Mouse (Mus musculus) neural tube, embryonic 15.5 days (tissue): ENCODE measurements around the gene Focad. TPM values are rescaled to one million over a fixed set of nuclear protein-coding genes. Genes with fewer than 3 reads are reported as not detected.

Experiments used
- ATAC-seq: fragments of 200-750 bp; cut with Nextera tagmentation; 2 replicates; pipeline ENCODE4 v1.8.0; 2017; ENCODE audit warnings: mild to moderate bottlenecking, moderate TSS enrichment, moderate library complexity; ENCODE audit not compliant: low FRiP score
- H3K27ac ChIP-seq: fragments of 300-500 bp; sonication (generic); replicated peaks from 2 replicates; pipeline ENCODE4 v1.5.1; 2015; ENCODE audit warnings: mild to moderate bottlenecking, inconsistent platforms
- H3K27me3 ChIP-seq: fragments of 300-500 bp; sonication (generic); replicated peaks from 2 replicates; pipeline ENCODE4 v1.6.1; 2015; ENCODE audit warnings: inconsistent platforms
- H3K36me3 ChIP-seq: fragments of 300-500 bp; sonication (generic); 2 replicates; pipeline ENCODE4 v1.6.1; 2015; ENCODE audit warnings: inconsistent platforms
- H3K4me1 ChIP-seq: fragments of 300-500 bp; sonication (generic); 2 replicates; pipeline ENCODE4 v1.6.1; 2015; ENCODE audit warnings: inconsistent platforms
- H3K4me2 ChIP-seq: fragments of 300-500 bp; sonication (generic); 2 replicates; pipeline ENCODE4 v1.6.1; 2015; ENCODE audit warnings: inconsistent platforms, mild to moderate bottlenecking, moderate library complexity
- H3K4me3 ChIP-seq: fragments of 300-500 bp; sonication (generic); replicated peaks from 2 replicates; pipeline ENCODE4 v1.5.1; 2015; ENCODE audit warnings: mild to moderate bottlenecking, inconsistent platforms
- H3K9ac ChIP-seq: fragments of 300-500 bp; sonication (generic); replicated peaks from 2 replicates; pipeline ENCODE4 v1.6.1; 2015; ENCODE audit warnings: mild to moderate bottlenecking, inconsistent platforms
- H3K9me3 ChIP-seq: fragments of 300-500 bp; sonication (generic); replicated peaks from 2 replicates; pipeline ENCODE4 v1.6.1; 2016; ENCODE audit warnings: inconsistent platforms
- WGBS: fragments of 180-500 bp; shearing (Covaris S2); methylation state at CpG from one replicate; pipeline ENCODE4 v1.1.7; 2015; ENCODE audit warnings: mixed read lengths; 5-methylcytosine and 5-hydroxymethylcytosine counted together
- polyA plus RNA-seq: library from polyadenylated mRNA; unstranded; fragments of >200 nt; fragmentation: Nextera tagmentation; extraction: Ambion mirVana; gene quantifications from 2 replicates; pipeline ENCODE4 v1.2.1, GENCODE M21; 2015

Gene Focad
- polyA plus RNA-seq, 1 experiment from 2014 or later = 12.2 TPM

GRCm38 (mm10) chr4:88218797-88219196 is 124.4 kb downstream of the Focad start:
- H3K4me2 ChIP-seq = no peak overlapping the region
- WGBS = 86% methylated on average over 2 of the region's 2 CpGs
- no peaks in the 10 kb centered on the region for H3K27me3 ChIP-seq
- H3K4me1 ChIP-seq = no peaks in the 10 kb centered on the region
- no peak overlapping the region for H3K9ac ChIP-seq
- no peak overlapping the region for H3K27ac ChIP-seq
- no peaks in the 10 kb centered on the region for H3K36me3 ChIP-seq
- no peak overlapping the region for H3K4me3 ChIP-seq
- ATAC-seq = no peak
- H3K9me3 ChIP-seq = no peaks in the 10 kb centered on the region

GRCm38 (mm10) chr4:88231375-88231774 is 136.9 kb downstream of the Focad start:
- 92% methylated on average over 3 of the region's 3 CpGs for WGBS
- ATAC-seq = no peak
- Histone ChIP-seq H3K4me1 (no peaks in the 10 kb centered on the region), H3K36me3 (no peaks in the 10 kb centered on the region), H3K27ac (no peak overlapping the region), H3K9ac (no peak overlapping the region), H3K9me3 (no peaks in the 10 kb centered on the region), H3K4me2 (no peak overlapping the region), H3K27me3 (no peaks in the 10 kb centered on the region), H3K4me3 (no peak overlapping the region)

GRCm38 (mm10) chr4:88235941-88236340 is 141.5 kb downstream of the Focad start:
- no peak overlapping the region for H3K9ac ChIP-seq
- ATAC-seq = no peak
- no peak overlapping the region for H3K4me2 ChIP-seq
- no peaks in the 10 kb centered on the region for H3K9me3 ChIP-seq
- WGBS = 65% methylated on average over 6 of the region's 6 CpGs
- no peak overlapping the region for H3K27ac ChIP-seq
- H3K4me1 ChIP-seq = peaks cover 11% of the 10 kb centered on the region
- H3K36me3 ChIP-seq = no peaks in the 10 kb centered on the region
- no peaks in the 10 kb centered on the region for H3K27me3 ChIP-seq
- no peak overlapping the region for H3K4me3 ChIP-seq

GRCm38 (mm10) chr4:88236926-88237756 is 142.7 kb downstream of the Focad start:
- no peaks in the 10 kb centered on the region for H3K36me3 ChIP-seq
- no peak overlapping the region for H3K9ac ChIP-seq
- H3K9me3 ChIP-seq = no peaks in the 10 kb centered on the region
- no peaks in the 10 kb centered on the region for H3K27me3 ChIP-seq
- H3K4me3 ChIP-seq = no peak overlapping the region
- peaks cover 11% of the 10 kb centered on the region for H3K4me1 ChIP-seq
- no peak overlapping the region for H3K27ac ChIP-seq
- no peak overlapping the region for H3K4me2 ChIP-seq
- WGBS = 28% methylated on average over 12 of the region's 12 CpGs
- no peak for ATAC-seq

GRCm38 (mm10) chr4:88238351-88238750 is 143.9 kb downstream of the Focad start:
- no peak overlapping the region; the same call in 1 of the 2 replicates for H3K4me2 ChIP-seq
- no peak overlapping the region for H3K27ac ChIP-seq
- H3K9me3 ChIP-seq = no peaks in the 10 kb centered on the region
- H3K27me3 ChIP-seq = no peaks in the 10 kb centered on the region
- H3K4me3 ChIP-seq = no peak overlapping the region
- ATAC-seq = no peak
- WGBS = 14% methylated on average over 7 of the region's 7 CpGs
- no peak overlapping the region for H3K9ac ChIP-seq
- no peaks in the 10 kb centered on the region for H3K36me3 ChIP-seq
- peaks cover 11% of the 10 kb centered on the region for H3K4me1 ChIP-seq

GRCm38 (mm10) chr4:88243834-88244233 is 149.4 kb downstream of the Focad start:
- H3K36me3 ChIP-seq = no peaks in the 10 kb centered on the region
- no peak for ATAC-seq
- H3K4me1 ChIP-seq = no peaks in the 10 kb centered on the region
- H3K4me3 ChIP-seq = no peak overlapping the region
- H3K9ac ChIP-seq = no peak overlapping the region
- H3K27ac ChIP-seq = no peak overlapping the region
- H3K27me3 ChIP-seq = no peaks in the 10 kb centered on the region
- no peak overlapping the region for H3K4me2 ChIP-seq
- H3K9me3 ChIP-seq = no peaks in the 10 kb centered on the region
- WGBS = 89% methylated on average over 2 of the region's 2 CpGs

GRCm38 (mm10) chr4:88245494-88245893 is 151.1 kb downstream of the Focad start:
- no peaks in the 10 kb centered on the region for H3K36me3 ChIP-seq
- no peaks in the 10 kb centered on the region for H3K9me3 ChIP-seq
- ATAC-seq = no peak
- no peak overlapping the region for H3K4me2 ChIP-seq
- H3K27me3 ChIP-seq = no peaks in the 10 kb centered on the region
- no peak overlapping the region for H3K4me3 ChIP-seq
- H3K4me1 ChIP-seq = no peaks in the 10 kb centered on the region
- no peak overlapping the region for H3K9ac ChIP-seq
- 75% methylated on average over 4 of the region's 4 CpGs for WGBS
- no peak overlapping the region for H3K27ac ChIP-seq

- no peak for ATAC-seq
- Histone ChIP-seq H3K4me2 (no peak overlapping the region), H3K27ac (no peak overlapping the region), H3K9ac (no peak overlapping the region), H3K36me3 (no peaks in the 10 kb centered on the region), H3K4me1 (0 out of 2 replicates have a peak, but pooled peaks cover 3% of the 10 kb centered on the region), H3K9me3 (no peaks in the 10 kb centered on the region), H3K27me3 (no peaks in the 10 kb centered on the region), H3K4me3 (no peak overlapping the region)
- 95% methylated on average over 5 of the region's 5 CpGs for WGBS
Measured at GRCm38 (mm10) chr4:88261349-88261748, 166.9 kb downstream of the Focad start.

GRCm38 (mm10) chr4:88264536-88264935 is 170.1 kb downstream of the Focad start:
- no peak overlapping the region for H3K4me2 ChIP-seq
- H3K27me3 ChIP-seq = no peaks in the 10 kb centered on the region
- H3K4me1 ChIP-seq = 0 out of 2 replicates have a peak, but pooled peaks cover 3% of the 10 kb centered on the region
- no peaks in the 10 kb centered on the region for H3K9me3 ChIP-seq
- H3K27ac ChIP-seq = no peak overlapping the region
- no peak for ATAC-seq
- 44% methylated on average over 1 of the region's 1 CpGs for WGBS
- no peak overlapping the region for H3K4me3 ChIP-seq
- H3K9ac ChIP-seq = no peak overlapping the region
- no peaks in the 10 kb centered on the region for H3K36me3 ChIP-seq

GRCm38 (mm10) chr4:88270408-88271067 is 176.1 kb downstream of the Focad start:
- no peak for ATAC-seq
- H3K27me3 ChIP-seq = no peaks in the 10 kb centered on the region
- H3K9ac ChIP-seq = no peak overlapping the region

GRCm38 (mm10) chr4:88275571-88276041 is 181.2 kb downstream of the Focad start:
- WGBS = 51% methylated on average over 6 of the region's 6 CpGs
- Histone ChIP-seq H3K27ac (peak overlapping the region; percentile 41; the same call in 1 of the 2 replicates), H3K27me3 (no peaks in the 10 kb centered on the region), H3K4me1 (peaks cover 4% of the 10 kb centered on the region), H3K9ac (no peak overlapping the region), H3K4me3 (no peak overlapping the region), H3K9me3 (no peaks in the 10 kb centered on the region), H3K4me2 (no peak overlapping the region), H3K36me3 (no peaks in the 10 kb centered on the region)
- ATAC-seq = no peak

More at GRCm38 (mm10) chr4:88270408-88271067, 176.1 kb downstream of the Focad start:
- no peak overlapping the region for H3K4me3 ChIP-seq
- no peak overlapping the region for H3K27ac ChIP-seq
- H3K4me2 ChIP-seq = no peak overlapping the region
- H3K9me3 ChIP-seq = no peaks in the 10 kb centered on the region
- 69% methylated on average over 7 of the region's 7 CpGs for WGBS
- H3K4me1 ChIP-seq = peaks cover 2% of the 10 kb centered on the region
- no peaks in the 10 kb centered on the region for H3K36me3 ChIP-seq
